Mouse (Mus musculus) testis, adult 2 months (tissue): Measurements from ENCODE around the gene Fas.

Experiments used
- CTCF ChIP-seq: fragments of 200-500 bp; IDR thresholded peaks from 2 replicates; pipeline ENCODE4 v1.5.1; 2012; ENCODE audit warnings: low read depth, mild to moderate bottlenecking, inconsistent platforms, low read length, moderate library complexity; ENCODE audit not compliant: control insufficient read depth, insufficient read depth, insufficient replicate concordance
- POLR2A ChIP-seq: fragments of 200-500 bp; IDR thresholded peaks from 2 replicates; pipeline ENCODE4 v1.6.1; 2012; ENCODE audit warnings: low read depth, mild to moderate bottlenecking, inconsistent platforms, low read length, moderate library complexity; ENCODE audit not compliant: control insufficient read depth

- TF ChIP-seq CTCF (no peak), POLR2A (no peak)
Observed at GRCm38 (mm10) chr19:34270106-34270726, 20.2 kb upstream of the Fas start.
